Mouse (Mus musculus) common myeloid progenitor, adult 5-6 weeks (primary cell): ENCODE data around the gene Npm3. TPM values are rescaled to one million over a fixed set of nuclear protein-coding genes. Genes with fewer than 3 reads are reported as not detected.
A peak's percentile ranks its signal among the peaks of the same experiment; 100 is the strongest.

ENCODE experiments used
- ATAC-seq: replicated peaks from 2 replicates; pipeline ENCODE4 v1.8.0; 2016; ENCODE audit warnings: low read depth, mild to moderate bottlenecking, moderate TSS enrichment, inconsistent platforms; ENCODE audit not compliant: poor library complexity, severe bottlenecking
- total RNA-seq: library from RNA; stranded (forward); fragments of 200-1000, 187-1606 nt; gene quantifications from 2 replicates; pipeline ENCODE4 v1.2.3, GENCODE M21; 2017

Npm3 gene
- total RNA-seq, 1 experiment from 2014 or later: 95.1 TPM

DNA sequence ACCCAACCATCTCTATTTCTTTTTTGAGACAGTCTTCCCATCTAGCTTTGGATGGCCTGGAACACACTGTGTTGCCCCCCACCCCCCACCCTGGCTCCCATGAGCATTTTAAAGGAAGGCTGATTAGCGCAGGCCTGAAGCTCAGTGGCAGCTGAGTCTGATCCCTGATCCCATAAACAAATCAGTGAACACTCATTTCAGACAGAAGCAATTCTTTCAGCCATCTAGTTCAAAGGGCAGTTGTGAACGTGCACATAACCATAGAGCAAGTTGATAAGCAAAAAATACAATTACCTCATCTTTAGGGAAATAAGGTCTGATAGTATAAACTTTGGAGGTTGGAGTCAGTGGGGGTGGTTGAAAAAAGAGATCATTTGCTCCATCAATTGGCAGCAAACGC is 11.4 kb upstream of the Npm3 start:
- no peak for ATAC-seq

GRCm38 (mm10) chr19:45758671-45759070 is 9.3 kb upstream of the Npm3 start:
- ATAC-seq: no peak

DNA sequence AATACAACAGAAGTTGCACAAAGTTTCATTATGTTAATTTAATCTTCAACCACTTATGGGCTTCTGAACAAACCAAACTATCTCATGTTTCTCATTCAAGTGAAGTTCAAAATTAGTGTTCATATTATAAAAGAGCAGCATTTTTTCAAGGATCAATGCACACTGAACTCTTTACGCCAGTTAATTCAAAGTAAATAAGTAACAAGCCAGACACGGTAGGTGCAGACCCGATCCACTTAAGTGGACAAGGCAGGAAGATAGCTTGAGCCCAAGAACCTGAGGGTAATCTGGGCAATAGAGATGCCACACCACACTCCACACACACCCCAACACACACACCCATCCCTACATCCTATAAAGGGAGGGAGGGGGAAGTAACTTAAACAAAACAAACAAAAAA is 4.2 kb upstream of the Npm3 start:
- ATAC-seq: no peak

DNA sequence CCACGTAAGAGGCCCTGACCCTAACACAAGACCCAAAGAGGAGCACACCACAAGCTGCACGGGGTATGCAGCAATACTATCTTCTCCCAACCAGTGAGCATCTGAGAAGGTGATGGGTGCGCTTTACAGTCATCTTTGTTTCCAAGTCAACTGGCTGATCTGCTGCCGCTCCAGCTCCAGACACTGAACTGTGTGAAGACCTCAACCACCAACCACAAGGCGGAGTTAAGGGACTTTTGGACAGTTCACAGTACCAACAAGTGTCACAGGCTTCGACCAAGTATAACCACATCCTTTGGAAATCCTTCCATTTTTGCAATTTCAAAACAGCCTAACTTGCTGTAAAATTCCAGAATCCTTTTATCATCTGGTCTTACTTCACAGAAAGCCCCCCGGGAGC is 2.5 kb upstream of the Npm3 start:
- no peak for ATAC-seq

GRCm38 (mm10) chr19:45748691-45749242 is 624 bp downstream of the Npm3 start:
- 0 out of 2 replicates have a peak, but pooled peaks have one; percentile 11 for ATAC-seq

- ATAC-seq: no peak
Observed at GRCm38 (mm10) chr19:45748206-45748605, 1.2 kb downstream of the Npm3 start.

DNA sequence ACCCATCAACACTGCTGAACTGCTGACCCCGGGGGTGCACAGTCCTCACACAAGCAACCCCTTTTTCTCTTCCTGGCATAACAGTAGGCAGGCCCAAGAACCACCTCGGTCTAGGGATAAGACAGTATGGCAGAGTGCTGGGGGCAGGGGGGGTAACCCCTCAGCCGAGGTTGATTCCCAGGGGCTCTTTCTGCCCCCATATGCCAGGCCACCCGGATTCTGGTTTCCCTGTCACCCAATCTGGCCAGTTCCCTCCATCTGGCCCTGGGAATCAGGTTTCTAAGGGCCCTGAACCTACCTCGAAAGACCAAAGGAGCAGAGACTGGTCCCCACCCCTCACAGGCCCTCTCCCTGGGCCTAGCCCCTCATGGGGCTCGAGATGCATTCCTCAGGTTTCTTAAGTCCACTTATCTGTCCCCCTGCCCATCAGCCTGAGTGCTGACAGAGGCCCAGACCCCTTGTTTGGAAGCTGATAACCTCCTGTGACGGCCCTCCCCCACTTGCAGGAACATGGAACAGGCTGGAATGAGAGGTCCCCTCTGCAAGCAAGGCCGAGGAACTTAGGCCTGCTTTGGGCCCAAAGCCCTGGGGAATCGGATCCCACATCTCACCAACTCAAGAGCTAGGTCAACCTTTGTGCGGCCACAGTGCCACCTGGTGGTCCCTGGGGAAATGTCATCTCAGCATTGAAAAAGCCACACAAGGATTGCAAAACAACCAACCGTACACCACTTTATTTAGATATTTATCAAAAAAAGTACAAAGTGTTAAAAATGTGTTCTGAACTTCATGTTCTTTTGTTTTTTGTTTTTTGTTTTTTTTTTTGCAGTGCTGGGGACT is 2.1 kb downstream of the Npm3 start:
- ATAC-seq: peak; percentile 62

DNA sequence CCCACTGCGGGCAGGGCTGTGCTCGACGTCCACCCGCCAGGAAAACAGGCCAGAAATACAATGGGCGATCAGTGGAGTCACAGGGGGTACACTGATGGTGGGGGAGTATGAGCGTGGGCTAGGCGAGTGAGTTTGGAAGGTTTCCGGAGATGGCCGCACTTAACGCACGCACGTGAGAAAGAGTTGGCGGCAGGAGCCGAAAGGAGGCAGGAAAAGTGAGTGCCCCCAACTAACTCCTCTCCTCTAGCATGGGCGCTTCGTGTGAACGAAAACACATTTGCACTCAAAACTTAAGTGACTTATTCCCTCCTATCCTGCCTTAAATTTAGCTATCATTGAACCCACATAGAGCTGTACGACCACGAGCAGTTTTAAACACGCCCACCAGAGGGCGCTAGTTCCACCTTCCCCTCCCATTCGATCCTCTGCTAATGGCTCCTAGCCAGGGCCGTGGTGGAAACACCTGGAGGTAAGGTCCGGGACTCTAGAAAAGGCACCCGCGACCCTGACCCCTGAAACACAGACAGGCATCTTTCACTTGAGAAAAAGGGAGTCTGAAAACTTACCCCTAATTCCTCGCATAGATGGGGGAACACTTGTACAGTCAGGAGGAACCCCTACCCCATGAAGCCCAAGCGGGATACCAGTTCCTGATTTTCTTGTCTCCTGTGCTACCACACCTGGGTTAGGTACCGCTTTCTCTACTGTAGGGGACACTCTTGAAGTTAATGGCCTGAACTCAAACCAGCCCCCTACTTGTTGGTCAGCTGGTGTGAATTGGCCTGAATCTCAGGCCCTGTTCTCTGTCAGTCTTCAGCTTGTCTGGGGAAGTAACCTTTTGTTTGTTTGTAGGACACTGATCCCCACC is 3.0 kb downstream of the Npm3 start:
- peak; percentile 42 for ATAC-seq

- ATAC-seq: no peak
Observed at GRCm38 (mm10) chr19:45745344-45746152, 3.8 kb downstream of the Npm3 start.

DNA sequence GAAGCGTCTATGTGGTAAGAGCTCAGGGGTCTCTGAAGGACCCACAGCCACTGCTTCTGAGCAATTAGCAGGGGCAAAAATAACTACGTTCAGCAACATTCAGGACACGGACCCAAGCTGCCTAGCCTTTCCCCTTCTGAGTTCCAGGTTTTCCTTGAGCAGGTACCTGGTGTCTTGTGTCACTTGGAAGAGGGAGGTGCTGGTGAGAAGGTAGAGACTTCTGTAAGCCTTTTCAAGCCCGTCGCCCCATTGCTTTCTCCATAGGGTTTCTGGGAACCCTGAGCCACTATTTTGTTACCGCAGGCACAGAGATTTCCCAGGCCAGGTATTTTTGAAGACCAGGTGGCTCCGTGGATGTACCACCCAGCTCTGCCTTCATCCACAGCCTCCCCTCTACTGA is 5.8 kb downstream of the Npm3 start:
- no peak for ATAC-seq

GRCm38 (mm10) chr19:45742984-45743575 is 6.3 kb downstream of the Npm3 start:
- no peak for ATAC-seq

DNA sequence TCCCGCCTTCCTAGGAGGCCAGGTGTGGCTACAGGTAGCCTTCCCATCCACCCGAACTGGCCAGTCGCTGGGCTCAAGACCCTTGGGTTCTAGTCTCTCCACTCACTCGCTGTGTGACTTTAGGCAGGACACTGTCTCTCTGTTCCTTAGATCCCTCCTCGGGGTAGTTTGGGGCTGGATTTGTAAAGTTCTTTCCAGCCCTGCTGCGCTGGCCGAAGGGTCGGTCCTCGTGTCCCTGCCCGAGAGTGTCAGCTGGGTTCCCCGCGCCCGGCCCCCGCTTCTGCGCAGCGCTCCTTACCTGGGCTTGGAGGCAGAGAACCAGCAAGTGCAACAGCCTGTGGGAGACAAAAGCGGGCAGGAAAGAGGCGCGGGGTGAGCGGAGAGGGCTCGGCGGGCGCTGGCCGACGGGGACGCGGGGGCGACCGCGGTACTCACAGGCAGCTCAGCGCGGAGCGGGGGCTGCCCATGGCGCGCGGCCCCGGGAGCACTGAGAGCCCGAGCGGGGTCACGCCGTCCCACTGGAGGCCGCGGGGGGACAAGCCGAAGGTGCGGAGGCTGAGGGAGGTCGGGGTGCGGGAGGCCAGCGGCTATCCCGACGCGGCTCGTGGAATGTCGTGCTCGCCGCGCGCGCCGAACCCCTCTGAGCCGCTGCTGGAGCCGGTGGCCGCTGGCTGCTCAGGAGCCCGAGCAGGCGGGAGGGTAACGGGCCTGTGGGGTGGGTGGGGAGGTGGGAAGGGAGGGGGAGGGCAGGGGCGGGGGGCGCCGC is 7.0 kb downstream of the Npm3 start, which contains the start of gene Fgf8:
Gene Fgf8 (minus strand): TSS at position 698 of the 766 bp plus-strand sequence.
- no peak for ATAC-seq

DNA sequence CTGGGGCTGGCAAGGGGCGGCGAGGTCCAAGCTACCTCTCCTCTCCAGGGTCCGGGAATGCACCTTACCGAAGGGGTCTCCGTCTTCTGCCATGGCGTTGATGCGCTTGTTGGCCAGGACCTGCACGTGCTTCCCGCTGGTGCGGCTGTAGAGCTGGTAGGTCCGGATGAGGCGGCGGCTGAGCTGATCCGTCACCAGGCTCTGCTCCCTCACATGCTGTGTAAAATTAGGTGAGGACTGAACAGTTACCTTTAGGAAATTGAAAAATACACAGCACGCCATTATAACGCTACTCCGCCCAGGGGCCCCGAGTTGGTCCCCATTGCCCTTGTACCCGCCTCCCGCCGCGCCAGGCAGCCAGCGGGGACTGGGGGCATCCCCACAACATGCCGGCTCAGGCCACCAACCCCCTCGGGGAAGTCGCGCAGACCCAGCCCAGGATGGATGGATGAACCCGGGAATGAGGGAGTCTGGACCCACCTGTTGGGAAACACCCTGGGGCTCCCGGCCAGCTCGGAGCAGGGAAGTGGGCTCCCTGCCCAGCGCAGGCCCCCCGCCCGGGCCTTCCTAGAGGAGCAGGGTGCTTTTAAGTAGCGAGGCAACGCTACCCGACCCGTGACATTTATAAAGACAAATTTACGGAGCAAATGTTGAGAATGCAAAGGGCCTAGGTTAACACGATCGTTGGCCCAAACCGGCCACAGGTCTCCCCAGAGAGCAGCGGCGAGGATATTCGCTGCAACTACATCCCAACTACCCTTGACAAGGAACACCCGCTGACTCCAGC is 7.8 kb downstream of the Npm3 start:
- ATAC-seq: no peak

GRCm38 (mm10) chr19:45740817-45741216 is 8.6 kb downstream of the Npm3 start:
- ATAC-seq: no peak

- ATAC-seq: no peak
Observed at GRCm38 (mm10) chr19:45740233-45740632, 9.2 kb downstream of the Npm3 start.

DNA sequence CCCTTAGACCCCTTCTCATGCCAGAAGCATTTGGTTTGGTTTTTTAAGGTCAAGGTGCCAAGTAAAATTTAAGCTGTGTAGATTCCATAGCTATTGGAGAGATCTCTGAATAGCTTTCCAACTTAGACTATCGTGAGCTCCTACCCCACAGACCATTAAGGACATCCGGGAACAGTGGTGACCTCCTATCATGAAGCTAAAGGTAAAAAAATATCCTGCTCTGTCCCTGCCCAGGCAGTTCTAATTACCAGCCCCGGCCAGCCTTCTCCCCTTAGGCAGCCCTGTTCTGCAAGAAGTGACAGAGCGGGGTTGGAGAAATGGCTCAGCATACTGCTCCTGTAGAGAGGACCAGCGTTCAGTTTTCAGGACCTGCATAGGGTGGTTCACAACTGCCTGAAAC is 10.9 kb downstream of the Npm3 start:
- no peak for ATAC-seq

DNA sequence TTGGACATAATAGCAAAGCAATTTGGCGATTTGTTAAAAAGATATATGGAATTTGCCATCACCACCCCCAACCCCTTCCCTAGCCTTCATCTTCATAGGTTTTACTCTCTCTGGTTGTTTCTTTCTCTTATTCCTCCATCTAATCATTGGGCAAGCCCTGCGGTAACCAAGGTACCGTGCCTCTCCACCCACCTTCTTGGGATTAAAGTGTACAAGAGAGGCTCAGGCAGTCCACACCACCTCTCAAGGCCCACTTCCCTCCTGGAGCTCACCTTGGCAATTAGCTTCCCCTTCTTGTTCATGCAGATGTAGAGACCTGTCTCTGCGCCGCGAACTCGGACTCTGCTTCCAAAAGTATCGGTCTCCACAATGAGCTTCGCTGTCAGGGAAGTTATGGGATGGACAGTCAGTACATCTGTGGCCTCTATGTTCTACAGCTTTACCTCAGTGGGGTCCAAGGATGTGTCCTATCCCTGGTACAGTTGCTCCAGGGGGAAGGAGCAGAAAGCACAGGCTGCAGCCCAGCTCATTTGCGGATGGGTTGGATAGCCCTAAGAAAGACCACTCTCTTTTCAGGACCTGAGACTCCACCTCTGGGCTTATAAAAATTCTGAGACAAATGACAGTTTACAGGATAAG is 11.4 kb downstream of the Npm3 start:
- ATAC-seq: no peak
